Mouse (Mus musculus): ENCODE results near the gene Chchd6. TPM values are rescaled to one million over a fixed set of nuclear protein-coding genes. Genes with fewer than 3 reads are reported as not detected.

Chchd6 gene
- polyA plus RNA-seq, 1 experiment = 42.5 TPM

- H3K36me3 ChIP-seq (replicated peaks; ENCODE audit: low read length) = no peaks in the 10 kb centered on the region
- TF ChIP-seq FLI1 (IDR thresholded peaks at IDR 0.05; ENCODE audit: low read length) = no peak
- no peak for TF ChIP-seq GATA1 (IDR thresholded peaks at IDR 0.05; ENCODE audit: borderline replicate concordance, low read length)
- peaks cover 5% of the 10 kb centered on the region for H3K9me3 ChIP-seq
Measured at GRCm38 (mm10) chr6:89628045-89628785, 32.8 kb upstream of the Chchd6 start.

GRCm38 (mm10) chr6:89622647-89623046, 27.2 kb upstream of the Chchd6 start:
- H3K27me3 ChIP-seq (replicated peaks) = peaks cover 61% of the 10 kb centered on the region
- H3K36me3 ChIP-seq (replicated peaks; ENCODE audit: low read length) = no peaks in the 10 kb centered on the region
- H3K9me3 ChIP-seq = peaks cover 5% of the 10 kb centered on the region
- TF ChIP-seq FLI1 (IDR thresholded peaks at IDR 0.05; ENCODE audit: low read length) = no peak
- no peak for TF ChIP-seq GATA1 (IDR thresholded peaks at IDR 0.05; ENCODE audit: borderline replicate concordance, low read length)
- H3K4me1 ChIP-seq = no peaks in the 10 kb centered on the region
- no peak overlapping the region for H3K4me3 ChIP-seq (replicated peaks)

More at GRCm38 (mm10) chr6:89628045-89628785, 32.8 kb upstream of the Chchd6 start:
- peaks cover 21% of the 10 kb centered on the region for H3K4me1 ChIP-seq
- H3K27me3 ChIP-seq (replicated peaks) = peaks cover 88% of the 10 kb centered on the region
- H3K4me3 ChIP-seq (replicated peaks) = no peak overlapping the region

- no peak overlapping the region for H3K4me3 ChIP-seq (replicated peaks)
- TF ChIP-seq FLI1 (IDR thresholded peaks at IDR 0.05; ENCODE audit: low read length) = no peak
- TF ChIP-seq GATA1 (IDR thresholded peaks at IDR 0.05; ENCODE audit: borderline replicate concordance, low read length) = no peak
- no peaks in the 10 kb centered on the region for H3K36me3 ChIP-seq (replicated peaks; ENCODE audit: low read length)
- no peaks in the 10 kb centered on the region for H3K9me3 ChIP-seq
- H3K4me1 ChIP-seq = peaks cover 4% of the 10 kb centered on the region
- peaks cover 72% of the 10 kb centered on the region for H3K27me3 ChIP-seq (replicated peaks)
Measured at GRCm38 (mm10) chr6:89615373-89615755, 19.9 kb upstream of the Chchd6 start.

- TF ChIP-seq FLI1 (IDR thresholded peaks at IDR 0.05; ENCODE audit: low read length) (no peak), GATA1 (IDR thresholded peaks at IDR 0.05; ENCODE audit: borderline replicate concordance, low read length) (no peak)
- H3K27me3 ChIP-seq (replicated peaks) = peaks cover 68% of the 10 kb centered on the region
- no peaks in the 10 kb centered on the region for H3K36me3 ChIP-seq (replicated peaks; ENCODE audit: low read length)
- no peaks in the 10 kb centered on the region for H3K9me3 ChIP-seq
- no peak overlapping the region for H3K4me3 ChIP-seq (replicated peaks)
- H3K4me1 ChIP-seq = peaks cover 4% of the 10 kb centered on the region
Measured at GRCm38 (mm10) chr6:89614596-89615372, 19.3 kb upstream of the Chchd6 start.

- no peak overlapping the region for H3K4me3 ChIP-seq (replicated peaks)
- H3K36me3 ChIP-seq (replicated peaks; ENCODE audit: low read length) = no peaks in the 10 kb centered on the region
- H3K4me1 ChIP-seq = peaks cover 8% of the 10 kb centered on the region
- no peak for TF ChIP-seq GATA1 (IDR thresholded peaks at IDR 0.05; ENCODE audit: borderline replicate concordance, low read length)
- no peak for TF ChIP-seq FLI1 (IDR thresholded peaks at IDR 0.05; ENCODE audit: low read length)
- H3K9me3 ChIP-seq = no peaks in the 10 kb centered on the region
- peaks cover 65% of the 10 kb centered on the region for H3K27me3 ChIP-seq (replicated peaks)
Measured at GRCm38 (mm10) chr6:89614107-89614471, 18.6 kb upstream of the Chchd6 start.

- H3K27me3 ChIP-seq (replicated peaks) = peaks cover 59% of the 10 kb centered on the region
- no peaks in the 10 kb centered on the region for H3K9me3 ChIP-seq
- no peak for TF ChIP-seq FLI1 (IDR thresholded peaks at IDR 0.05; ENCODE audit: low read length)
- no peak for TF ChIP-seq GATA1 (IDR thresholded peaks at IDR 0.05; ENCODE audit: borderline replicate concordance, low read length)
- H3K36me3 ChIP-seq (replicated peaks; ENCODE audit: low read length) = no peaks in the 10 kb centered on the region
- H3K4me3 ChIP-seq (replicated peaks) = no peak overlapping the region
- peaks cover 12% of the 10 kb centered on the region for H3K4me1 ChIP-seq
Measured at GRCm38 (mm10) chr6:89613336-89614106, 18.1 kb upstream of the Chchd6 start.

GRCm38 (mm10) chr6:89607999-89608398, 12.5 kb upstream of the Chchd6 start:
- Histone ChIP-seq H3K9me3 (no peaks in the 10 kb centered on the region), H3K27me3 (replicated peaks) (peaks cover 26% of the 10 kb centered on the region), H3K36me3 (replicated peaks; ENCODE audit: low read length) (no peaks in the 10 kb centered on the region), H3K4me1 (peaks cover 12% of the 10 kb centered on the region), H3K4me3 (replicated peaks) (no peak overlapping the region)
- no peak for TF ChIP-seq FLI1 (IDR thresholded peaks at IDR 0.05; ENCODE audit: low read length)
- no peak for TF ChIP-seq GATA1 (IDR thresholded peaks at IDR 0.05; ENCODE audit: borderline replicate concordance, low read length)

- no peak for TF ChIP-seq FLI1 (IDR thresholded peaks at IDR 0.05; ENCODE audit: low read length)
- TF ChIP-seq GATA1 (IDR thresholded peaks at IDR 0.05; ENCODE audit: borderline replicate concordance, low read length) = no peak
- peaks cover 13% of the 10 kb centered on the region for H3K27me3 ChIP-seq (replicated peaks)
- no peaks in the 10 kb centered on the region for H3K36me3 ChIP-seq (replicated peaks; ENCODE audit: low read length)
- H3K9me3 ChIP-seq = peaks cover under 1% of the 10 kb centered on the region; the same call in 1 of the 2 replicates
- no peak overlapping the region for H3K4me3 ChIP-seq (replicated peaks)
- H3K4me1 ChIP-seq = peaks cover 8% of the 10 kb centered on the region; the same call in 1 of the 2 replicates
Measured at GRCm38 (mm10) chr6:89606096-89606495, 10.6 kb upstream of the Chchd6 start.

GRCm38 (mm10) chr6:89596510-89596909, 1.1 kb upstream of the Chchd6 start:
- H3K9me3 ChIP-seq = peaks cover 16% of the 10 kb centered on the region
- peaks cover 50% of the 10 kb centered on the region for H3K4me1 ChIP-seq
- no peaks in the 10 kb centered on the region for H3K36me3 ChIP-seq (replicated peaks; ENCODE audit: low read length)
- no peak overlapping the region for H3K4me3 ChIP-seq (replicated peaks)
- H3K27me3 ChIP-seq (replicated peaks) = no peaks in the 10 kb centered on the region
- no peak for TF ChIP-seq GATA1 (IDR thresholded peaks at IDR 0.05; ENCODE audit: borderline replicate concordance, low read length)
- no peak for TF ChIP-seq FLI1 (IDR thresholded peaks at IDR 0.05; ENCODE audit: low read length)

Measured in megakaryocyte, embryonic 14.5 days (primary cell).